Mouse (Mus musculus) skeletal muscle tissue, adult 2 months (tissue): Measurements from ENCODE around the gene Mybl2.

Source experiments
- DNase-seq: peaks from one replicate; pipeline ENCODE4 v3.0.0-alpha.2; 2012; ENCODE audit warnings: low read depth, low spot score

Gene Mybl2

GRCm38 (mm10) chr2:163071590-163071989 is 17.1 kb downstream of the Mybl2 start:
- no peak for DNase-seq

- DNase-seq, result no peak
These were observed 18.7 kb downstream of the Mybl2 start for GRCm38 (mm10) chr2:163073023-163073757.

GRCm38 (mm10) chr2:163074006-163074405 is 19.5 kb downstream of the Mybl2 start:
- DNase-seq, result no peak

GRCm38 (mm10) chr2:163074808-163075207 is 20.3 kb downstream of the Mybl2 start:
- DNase-seq, result no peak

- DNase-seq, result no peak
These were observed 20.7 kb downstream of the Mybl2 start for GRCm38 (mm10) chr2:163075234-163075633.

- DNase-seq, result no peak
These were observed 24.6 kb downstream of the Mybl2 start for GRCm38 (mm10) chr2:163079041-163079440.

- no peak for DNase-seq
These were observed 28.1 kb downstream of the Mybl2 start for GRCm38 (mm10) chr2:163082591-163082990.

- DNase-seq, result no peak
These were observed 30.0 kb downstream of the Mybl2 start for GRCm38 (mm10) chr2:163084519-163084918.

- DNase-seq, result no peak
These were observed 30.6 kb downstream of the Mybl2 start for GRCm38 (mm10) chr2:163085047-163085446.

- no peak for DNase-seq
These were observed 32.1 kb downstream of the Mybl2 start for GRCm38 (mm10) chr2:163086561-163086960.

GRCm38 (mm10) chr2:163087728-163088127 is 33.2 kb downstream of the Mybl2 start, which contains the start of gene Gtsf1l:
Gtsf1l (minus strand) TSS chr2:163087855.
- DNase-seq, result no peak

- DNase-seq, result no peak
These were observed 35.1 kb downstream of the Mybl2 start for GRCm38 (mm10) chr2:163089475-163090123.

- no peak for DNase-seq
These were observed 40.4 kb downstream of the Mybl2 start for GRCm38 (mm10) chr2:163094909-163095308.

GRCm38 (mm10) chr2:163095784-163096183 is 41.3 kb downstream of the Mybl2 start:
- DNase-seq, result no peak

- DNase-seq, result no peak
These were observed 45.4 kb downstream of the Mybl2 start for GRCm38 (mm10) chr2:163099919-163100318.

GRCm38 (mm10) chr2:163100551-163100950 is 46.1 kb downstream of the Mybl2 start:
- no peak for DNase-seq

- DNase-seq, result peak; percentile 13
These were observed 47.2 kb downstream of the Mybl2 start for GRCm38 (mm10) chr2:163101646-163102203.

- no peak for DNase-seq
These were observed 47.7 kb downstream of the Mybl2 start for GRCm38 (mm10) chr2:163102216-163102615.

- no peak for DNase-seq
These were observed 48.6 kb downstream of the Mybl2 start for GRCm38 (mm10) chr2:163102900-163103653.

GRCm38 (mm10) chr2:163104086-163104770 is 49.7 kb downstream of the Mybl2 start:
- no peak for DNase-seq

GRCm38 (mm10) chr2:163108385-163108784 is 53.9 kb downstream of the Mybl2 start:
- DNase-seq, result no peak
